In genomic region chr14:55682118-55682493, GRCm38 (mm10) we compare ENCODE assay signal across 8 mouse cellular contexts. TPM values are rescaled to one million over a fixed set of nuclear protein-coding genes. Genes with fewer than 3 reads are reported as not detected.
A peak's percentile ranks its signal among the peaks of the same experiment; 100 is the strongest.
DNase-seq lines count a peak whose midpoint lies in the region; ATAC-seq and TF ChIP-seq lines count a peak whose summit lies in the region.

No protein-coding gene starts in this region.

- H3K27ac ChIP-seq in lung, postnatal 0 days (ENCODE audit: low read length), result peak overlapping the region; percentile 87; the same call in 1 of the 2 replicates
- peak overlapping the region; percentile 92 for H3K27ac ChIP-seq in forebrain, embryonic 10.5 days
- H3K27ac ChIP-seq in limb, embryonic 13.5 days, result peak overlapping the region; percentile 82; the same call in 1 of the 2 replicates
- H3K27ac ChIP-seq in small intestine, adult 2 months (ENCODE audit: insufficient read depth, low read depth, low read length), result peak overlapping the region; percentile 78

- H3K4me1 ChIP-seq in lung, postnatal 0 days (ENCODE audit: insufficient read depth, low read depth, low read length), result no peaks in the 10 kb centered on the region
- H3K4me1 ChIP-seq in forebrain, embryonic 10.5 days, result peaks cover 19% of the 10 kb centered on the region
- H3K4me1 ChIP-seq in limb, embryonic 13.5 days, result peaks cover 10% of the 10 kb centered on the region
- H3K4me1 ChIP-seq in small intestine, adult 2 months (ENCODE audit: control insufficient read depth, insufficient read depth, insufficient read length, low read length), result no peaks in the 10 kb centered on the region

- no peak overlapping the region for H3K9ac ChIP-seq in lung, postnatal 0 days (replicated peaks; ENCODE audit: low read depth)
- H3K9ac ChIP-seq in limb, embryonic 13.5 days, result peak overlapping the region; percentile 53

- TF ChIP-seq EP300 in lung, postnatal 0 days (IDR thresholded peaks at IDR 0.05), result no peak

- peak overlapping the region; percentile 73 for H3K4me3 ChIP-seq in lung, postnatal 0 days (ENCODE audit: low read depth, low read length)
- peak overlapping the region; percentile 97 for H3K4me3 ChIP-seq in forebrain, embryonic 10.5 days
- peak overlapping the region; percentile 78 for H3K4me3 ChIP-seq in limb, embryonic 13.5 days
- peak overlapping the region; percentile 76 for H3K4me3 ChIP-seq in small intestine, adult 2 months (ENCODE audit: low read depth, low read length)

- H3K36me3 ChIP-seq in lung, postnatal 0 days (ENCODE audit: insufficient read depth, low read length), result peaks cover 21% of the 10 kb centered on the region
- peaks cover 35% of the 10 kb centered on the region for H3K36me3 ChIP-seq in forebrain, embryonic 10.5 days (replicated peaks)
- peaks cover 34% of the 10 kb centered on the region for H3K36me3 ChIP-seq in limb, embryonic 13.5 days
- peaks cover 24% of the 10 kb centered on the region for H3K36me3 ChIP-seq in small intestine, adult 2 months (ENCODE audit: control insufficient read depth, insufficient read depth, low read length)

- no peaks in the 10 kb centered on the region for H3K27me3 ChIP-seq in lung, postnatal 0 days (replicated peaks; ENCODE audit: insufficient read depth, low read length)
- no peaks in the 10 kb centered on the region for H3K27me3 ChIP-seq in forebrain, embryonic 10.5 days (ENCODE audit: poor library complexity, severe bottlenecking)
- no peaks in the 10 kb centered on the region for H3K27me3 ChIP-seq in limb, embryonic 13.5 days
- H3K27me3 ChIP-seq in small intestine, adult 2 months (ENCODE audit: control insufficient read depth, insufficient read depth, low read length), result no peaks in the 10 kb centered on the region

- no peaks in the 10 kb centered on the region for H3K9me3 ChIP-seq in lung, postnatal 0 days (ENCODE audit: low read length)
- no peaks in the 10 kb centered on the region for H3K9me3 ChIP-seq in forebrain, embryonic 10.5 days
- H3K9me3 ChIP-seq in limb, embryonic 13.5 days, result no peaks in the 10 kb centered on the region

- WGBS in lung, postnatal 0 days, result 6% methylated on average over 3 of the region's 3 CpGs
- 22% methylated on average over 3 of the region's 3 CpGs for WGBS in forebrain, embryonic 10.5 days
- 8% methylated on average over 3 of the region's 3 CpGs for WGBS in limb, embryonic 13.5 days
- 8% methylated on average over 3 of the region's 3 CpGs for WGBS in small intestine, adult 2 months

- ATAC-seq in lung, postnatal 0 days, result peak; percentile 1; the same call in 1 of the 2 replicates
- peak; percentile 32 for ATAC-seq in limb, embryonic 13.5 days (ENCODE audit: low FRiP score, low read depth)
- no peak for ATAC-seq in inflammation-experienced regulatory T-cells, adult 6 months

- H3K4me2 ChIP-seq in lung, postnatal 0 days (replicated peaks; ENCODE audit: low read depth, low read length), result peak overlapping the region; percentile 77
- peak overlapping the region; percentile 81 for H3K4me2 ChIP-seq in limb, embryonic 13.5 days (replicated peaks)

- no peak for TF ChIP-seq CTCF in lung, postnatal 0 days (IDR thresholded peaks at IDR 0.05)
- TF ChIP-seq CTCF in small intestine, adult 2 months (IDR thresholded peaks at IDR 0.05; ENCODE audit: extremely low read depth, insufficient read length, insufficient replicate concordance, low read depth, low read length), result no peak

- DNase-seq in lung, postnatal 0 days (ENCODE audit: low spot score), result no peak
- no peak for DNase-seq in lung, postnatal 36 days
- DNase-seq in forebrain, embryonic 10.5 days (ENCODE audit: extremely low spot score, low spot score), result no peak
- no peak for DNase-seq in cerebellum, adult 8-10 months
- no peak for DNase-seq in ovary, adult 18-20 months (ENCODE audit: low spot score)

- no peak for TF ChIP-seq POLR2A in small intestine, adult 2 months (IDR thresholded peaks at IDR 0.05; ENCODE audit: low read depth, low read length)

RNA-seq across cellular contexts. Expression of gene Tinf2, which starts 0.5 kb away (rescaled TPM):
- polyA plus RNA-seq in lung, postnatal 0 days (2015; fragmentation: Nextera tagmentation; extraction: Ambion mirVana), result 18.8 and 19.9 TPM in 2 replicates
- polyA plus RNA-seq in forebrain, embryonic 10.5 days (2016; fragmentation: Nextera tagmentation; extraction: Ambion mirVana), result 78.8 and 79.7 TPM in 2 replicates
- polyA plus RNA-seq in limb, embryonic 13.5 days (2015; fragmentation: Nextera tagmentation; extraction: Ambion mirVana), result 43.4 and 44.0 TPM in 2 replicates
- polyA plus RNA-seq in small intestine, adult 2 months (2012; rRNA removed), result 8.1 and 11.1 TPM in 2 replicates
- polyA plus RNA-seq in inflammation-experienced regulatory T-cells, adult 6 months (2017; shearing (Covaris generic)), result 10 to 100 TPM; 26.4 to 30.7 (median 30.2) TPM

RNA-seq across cellular contexts. Expression of gene Nedd8, which starts 10.2 kb away (rescaled TPM):
- polyA plus RNA-seq in lung, postnatal 0 days (2015; fragmentation: Nextera tagmentation; extraction: Ambion mirVana), result 369 and 396 TPM in 2 replicates
- polyA plus RNA-seq in forebrain, embryonic 10.5 days (2016; fragmentation: Nextera tagmentation; extraction: Ambion mirVana), result 664 and 665 TPM in 2 replicates
- 606 and 624 TPM in 2 replicates for polyA plus RNA-seq in limb, embryonic 13.5 days (2015; fragmentation: Nextera tagmentation; extraction: Ambion mirVana)
- 135 and 228 TPM in 2 replicates for polyA plus RNA-seq in small intestine, adult 2 months (2012; rRNA removed)
- 100 to 1,000 TPM; 335 to 412 (median 375) TPM for polyA plus RNA-seq in inflammation-experienced regulatory T-cells, adult 6 months (2017; shearing (Covaris generic))

RNA-seq across cellular contexts. Expression of gene Gmpr2, which starts 10.4 kb away (rescaled TPM):
- 34.0 and 38.6 TPM in 2 replicates for polyA plus RNA-seq in lung, postnatal 0 days (2015; fragmentation: Nextera tagmentation; extraction: Ambion mirVana)
- 59.9 and 62.4 TPM in 2 replicates for polyA plus RNA-seq in forebrain, embryonic 10.5 days (2016; fragmentation: Nextera tagmentation; extraction: Ambion mirVana)
- polyA plus RNA-seq in limb, embryonic 13.5 days (2015; fragmentation: Nextera tagmentation; extraction: Ambion mirVana), result 70.2 and 72.7 TPM in 2 replicates
- 5.2 and 9.6 TPM in 2 replicates for polyA plus RNA-seq in small intestine, adult 2 months (2012; rRNA removed)
- 10 to 100 TPM; 25.8 to 33.9 (median 29.9) TPM for polyA plus RNA-seq in inflammation-experienced regulatory T-cells, adult 6 months (2017; shearing (Covaris generic))

RNA-seq across cellular contexts. Expression of gene Mdp1, which starts 21.8 kb away (rescaled TPM):
- 46.2 and 47.6 TPM in 2 replicates for polyA plus RNA-seq in lung, postnatal 0 days (2015; fragmentation: Nextera tagmentation; extraction: Ambion mirVana)
- 62.4 and 63.7 TPM in 2 replicates for polyA plus RNA-seq in forebrain, embryonic 10.5 days (2016; fragmentation: Nextera tagmentation; extraction: Ambion mirVana)
- polyA plus RNA-seq in limb, embryonic 13.5 days (2015; fragmentation: Nextera tagmentation; extraction: Ambion mirVana), result 68.7 and 69.5 TPM in 2 replicates
- 17.2 and 23.9 TPM in 2 replicates for polyA plus RNA-seq in small intestine, adult 2 months (2012; rRNA removed)
- polyA plus RNA-seq in inflammation-experienced regulatory T-cells, adult 6 months (2017; shearing (Covaris generic)), result 100 to 1,000 TPM in 1 of 3 experiments, 10 to 100 TPM in 2; 89.2 to 101 (median 95.6) TPM

RNA-seq across cellular contexts. Expression of gene Tgm1, which starts 31.6 kb away (rescaled TPM):
- polyA plus RNA-seq in lung, postnatal 0 days (2015; fragmentation: Nextera tagmentation; extraction: Ambion mirVana), result 14.2 and 20.6 TPM in 2 replicates
- polyA plus RNA-seq in forebrain, embryonic 10.5 days (2016; fragmentation: Nextera tagmentation; extraction: Ambion mirVana), result 0.26 and 0.44 TPM in 2 replicates
- 5.0 and 5.7 TPM in 2 replicates for polyA plus RNA-seq in limb, embryonic 13.5 days (2015; fragmentation: Nextera tagmentation; extraction: Ambion mirVana)
- polyA plus RNA-seq in small intestine, adult 2 months (2012; rRNA removed), result 0.62 and 0.89 TPM in 2 replicates
- polyA plus RNA-seq in inflammation-experienced regulatory T-cells, adult 6 months (2017; shearing (Covaris generic)), result not detected
